Mouse (Mus musculus) ovary, postnatal 36 days (tissue): ENCODE measurements around the gene 4930438A08Rik.
A peak's percentile ranks its signal among the peaks of the same experiment; 100 is the strongest.
"Not testable (repeated sequence)": the region's sequence is repeated elsewhere in the genome, so short reads cannot be mapped to it uniquely, and the experiment has no call there.

Source experiments
- DNase-seq: peaks from one replicate; pipeline ENCODE4 v3.0.0; 2022; ENCODE audit warnings: low spot score, mixed read lengths

The 4930438A08Rik gene

DNA sequence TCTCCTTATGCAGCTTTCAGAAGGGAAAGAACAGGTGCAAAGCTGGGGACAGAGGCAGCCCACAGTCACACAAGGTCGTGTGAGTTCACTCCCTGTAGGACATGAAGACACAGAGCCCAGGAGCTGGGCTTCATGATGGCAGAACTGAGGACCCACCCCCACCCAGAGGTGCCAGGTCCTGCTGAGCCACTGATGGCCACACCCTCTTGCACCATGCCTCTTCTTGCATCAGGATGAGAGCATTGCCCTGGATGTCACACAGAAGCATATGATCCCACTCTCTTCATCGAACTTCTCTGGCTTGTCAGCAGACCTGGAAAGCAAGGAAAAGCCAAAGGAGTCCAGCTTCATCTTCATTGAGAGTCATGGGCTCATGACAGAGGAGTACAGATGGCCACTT is at the start of gene 4930438A08Rik:
TSS of gene 4930438A08Rik (plus strand) at position 228 of the 400 bp plus-strand sequence.
- DNase-seq: no peak

DNA sequence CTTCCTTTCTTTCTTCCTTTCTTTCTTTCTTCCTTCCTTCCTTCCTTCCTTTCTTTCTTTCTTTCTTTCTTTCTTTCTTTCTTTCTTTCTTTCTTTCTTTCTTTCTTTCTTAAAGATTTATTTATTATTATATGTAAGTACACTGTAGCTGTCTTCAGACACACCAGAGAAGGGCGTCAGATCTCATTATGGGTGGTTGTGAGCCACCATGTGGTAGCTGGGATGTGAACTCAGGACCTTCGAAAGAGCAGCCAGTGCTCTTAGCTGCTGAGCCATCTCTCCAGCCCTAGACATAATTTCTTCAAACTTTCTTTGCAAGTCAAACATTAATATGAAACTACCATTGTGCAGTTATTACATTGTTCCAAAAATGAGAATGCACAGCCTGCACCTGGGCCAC is 49.7 kb upstream of the 4930438A08Rik start:
- not testable (repeated sequence) for DNase-seq

- DNase-seq: peak; percentile 67
Measured at GRCm38 (mm10) chr11:58225655-58226054, 48.9 kb upstream of the 4930438A08Rik start.

DNA sequence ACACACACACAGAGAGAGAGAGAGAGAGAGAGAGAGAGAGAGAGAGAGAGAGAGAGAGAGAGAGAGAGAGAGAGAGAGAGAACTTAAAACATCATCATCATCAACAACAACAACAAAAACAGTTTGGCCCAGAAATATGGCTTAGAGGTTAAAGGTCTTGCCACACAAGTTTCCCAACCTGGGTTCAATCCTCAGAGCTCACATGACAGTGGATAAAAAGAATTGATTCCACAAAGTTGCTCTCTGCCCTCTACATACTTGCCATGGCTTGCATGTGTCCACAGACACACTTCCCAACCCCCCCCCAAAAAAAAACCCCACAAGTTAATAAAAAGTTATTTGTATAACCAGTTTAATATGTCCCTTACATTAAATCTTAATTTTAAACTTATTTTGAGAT is 48.2 kb upstream of the 4930438A08Rik start:
- DNase-seq: no peak

GRCm38 (mm10) chr11:58228021-58228420 is 46.6 kb upstream of the 4930438A08Rik start:
- DNase-seq: not testable (repeated sequence)

DNA sequence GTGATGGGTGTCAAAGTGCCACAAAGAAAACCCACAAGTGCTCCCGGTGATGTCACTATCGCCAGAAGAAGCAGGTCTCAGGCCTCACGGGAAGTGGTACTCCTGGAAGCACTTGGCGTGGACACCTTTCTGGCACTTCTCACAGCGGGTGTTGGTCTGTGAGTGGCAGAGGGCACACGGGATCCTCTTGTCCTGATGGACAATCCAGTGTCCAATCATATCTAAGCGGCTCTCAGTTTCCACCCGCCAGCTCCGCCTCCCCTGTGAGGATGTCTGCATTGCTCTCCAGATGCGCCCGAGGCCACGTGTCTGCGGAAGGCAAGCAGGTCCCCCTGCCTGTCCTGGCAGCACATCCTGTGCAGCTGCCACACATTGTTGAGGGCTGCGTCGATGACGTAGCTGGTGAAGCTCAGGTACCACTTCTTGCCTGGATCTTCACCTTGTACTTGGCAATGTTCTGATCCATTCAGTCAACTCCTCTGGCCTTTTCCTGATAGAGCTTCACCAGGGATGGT is 44.1 kb upstream of the 4930438A08Rik start:
- no peak for DNase-seq

- DNase-seq: no peak
Measured at GRCm38 (mm10) chr11:58231156-58231555, 43.4 kb upstream of the 4930438A08Rik start.

DNA sequence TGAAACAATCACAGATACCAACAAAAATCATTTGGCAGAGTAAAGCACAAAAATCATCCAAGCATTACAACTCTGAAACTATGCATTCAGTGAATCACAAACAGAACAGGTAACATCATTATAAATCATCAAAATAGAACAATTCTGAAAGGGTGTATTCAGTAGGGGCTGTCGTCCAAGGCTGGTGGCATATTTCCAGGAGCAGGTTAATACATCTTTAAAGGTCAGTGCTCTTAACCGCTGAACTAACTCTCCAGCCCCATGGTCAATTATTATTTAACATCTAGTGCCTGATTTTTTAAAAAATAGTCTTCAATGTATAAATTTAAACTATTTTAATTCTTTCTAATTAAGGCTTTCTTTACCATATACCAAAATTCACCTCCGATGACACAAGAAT is 40.0 kb upstream of the 4930438A08Rik start:
- DNase-seq: not testable (repeated sequence)

GRCm38 (mm10) chr11:58235152-58235551 is 39.4 kb upstream of the 4930438A08Rik start:
- DNase-seq: peak; percentile 16

- DNase-seq: peak; percentile 58
Measured at GRCm38 (mm10) chr11:58238840-58239791, 35.5 kb upstream of the 4930438A08Rik start.

- no peak for DNase-seq
Measured at GRCm38 (mm10) chr11:58247294-58247693, 27.3 kb upstream of the 4930438A08Rik start.

DNA sequence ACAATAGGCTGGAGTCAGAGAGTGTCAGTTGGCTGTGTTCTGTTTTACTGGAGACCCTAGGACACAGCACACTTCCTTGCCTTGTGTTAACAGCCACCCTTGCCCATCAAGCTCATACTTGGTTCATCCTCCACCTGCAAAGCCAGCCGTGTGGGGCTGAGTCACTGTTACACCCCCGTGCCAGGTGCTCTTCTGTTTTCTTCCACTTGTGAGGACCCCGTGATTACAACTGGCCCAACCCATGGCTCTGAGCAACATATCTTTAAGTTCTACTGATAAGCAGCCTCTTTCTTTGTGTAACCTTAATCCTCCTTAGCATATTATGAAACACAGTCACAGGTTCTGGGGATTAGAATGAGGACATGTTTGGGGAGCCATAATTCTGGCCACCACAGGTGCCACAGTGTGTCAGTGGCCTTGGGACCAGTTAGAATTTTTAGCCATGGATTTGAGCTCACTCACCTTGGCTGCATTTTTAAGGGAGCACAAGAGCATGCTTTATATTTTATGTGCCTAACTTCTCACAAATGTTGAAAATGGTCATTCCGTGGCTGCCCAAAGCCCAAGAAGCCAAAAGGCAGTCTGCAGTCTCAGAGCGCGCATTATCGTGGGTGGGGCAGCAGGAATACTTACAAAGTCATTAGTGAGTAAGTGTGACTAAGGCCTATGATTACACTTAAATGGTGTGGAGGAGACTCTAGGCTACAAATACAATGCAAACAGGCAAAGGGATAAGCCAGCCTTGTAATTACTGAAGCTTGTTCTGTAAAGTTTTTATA is 25.2 kb upstream of the 4930438A08Rik start:
- no peak for DNase-seq

- no peak for DNase-seq
Measured at GRCm38 (mm10) chr11:58250550-58250949, 24.0 kb upstream of the 4930438A08Rik start.

DNA sequence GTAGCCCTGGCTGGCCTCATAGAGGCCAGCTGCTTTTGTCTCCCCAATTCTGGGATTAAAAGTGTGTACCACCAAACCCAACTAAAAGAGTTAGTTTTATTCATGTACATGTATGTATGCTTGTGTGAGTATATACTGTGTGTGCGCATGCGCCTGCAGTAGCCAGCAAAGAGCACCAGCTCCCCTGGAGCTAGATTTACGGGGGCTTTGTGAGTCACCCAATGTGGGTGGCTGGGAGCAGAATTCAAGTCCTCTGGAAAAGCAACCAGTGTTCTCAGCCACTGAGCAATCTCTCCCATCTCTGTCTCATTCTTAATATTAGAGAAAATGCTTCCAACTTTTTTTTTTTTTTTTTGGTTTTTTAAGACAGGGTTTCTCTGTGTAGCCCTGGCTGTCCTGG is 20.2 kb upstream of the 4930438A08Rik start:
- no peak for DNase-seq

DNA sequence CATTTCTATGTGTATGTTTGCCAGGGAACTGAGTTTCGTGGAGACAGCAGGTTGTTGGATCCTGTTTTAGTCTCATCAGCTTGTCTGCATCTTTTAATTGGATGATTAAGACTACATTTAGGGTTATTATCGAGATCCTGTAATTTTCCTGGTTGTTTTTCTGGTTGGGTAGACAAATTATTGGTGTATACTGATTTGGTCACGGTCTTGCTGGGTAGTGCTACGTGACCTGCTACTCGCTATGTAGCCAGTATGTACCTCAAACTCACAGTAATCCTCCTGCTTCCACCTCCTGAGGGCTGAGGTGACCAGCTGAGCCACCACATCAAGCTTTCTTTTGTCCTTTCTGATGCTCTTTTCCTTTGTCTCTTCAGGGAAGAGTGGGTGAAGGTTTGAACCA is 16.8 kb upstream of the 4930438A08Rik start:
- DNase-seq: no peak

DNA sequence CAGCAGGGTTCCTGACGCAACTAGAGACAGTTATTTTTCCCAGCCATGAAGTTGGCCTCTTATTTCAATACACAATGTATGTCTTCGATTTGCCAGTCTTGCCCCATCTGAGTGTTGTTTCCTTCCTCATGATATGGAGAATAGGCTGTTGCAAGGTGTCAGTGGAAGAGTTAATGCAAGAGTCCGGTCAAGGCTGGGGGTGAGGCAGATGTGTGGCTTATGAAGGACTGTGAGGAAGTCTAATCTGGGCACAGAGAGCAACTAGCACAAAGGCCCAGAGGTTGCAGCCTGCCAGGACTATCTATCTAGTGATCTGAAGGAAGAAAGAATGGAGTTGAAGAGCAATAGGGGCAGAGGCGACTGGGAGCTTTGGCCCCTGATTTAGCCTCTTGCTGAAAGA is 14.4 kb upstream of the 4930438A08Rik start:
- DNase-seq: no peak

DNA sequence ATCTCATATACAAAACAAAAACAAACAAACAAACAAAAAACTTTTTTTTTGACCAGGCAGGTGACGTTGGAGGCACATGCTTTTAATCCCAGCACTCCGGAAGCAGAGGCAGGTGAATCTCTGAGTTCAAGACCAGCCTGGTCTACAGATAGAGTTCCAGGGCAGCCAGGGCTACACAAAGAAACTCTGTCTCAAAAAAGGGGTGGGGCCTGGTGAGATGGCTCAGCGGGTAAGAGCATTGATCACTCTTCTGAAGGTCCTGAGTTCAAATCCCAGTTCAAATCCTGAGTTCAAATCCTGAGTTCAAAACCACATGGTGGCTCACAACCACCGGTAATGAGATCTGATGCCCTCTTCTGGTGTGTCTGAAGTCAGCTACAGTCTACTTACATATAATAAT is 12.8 kb upstream of the 4930438A08Rik start:
- no peak for DNase-seq

GRCm38 (mm10) chr11:58262336-58262735 is 12.3 kb upstream of the 4930438A08Rik start:
- no peak for DNase-seq

DNA sequence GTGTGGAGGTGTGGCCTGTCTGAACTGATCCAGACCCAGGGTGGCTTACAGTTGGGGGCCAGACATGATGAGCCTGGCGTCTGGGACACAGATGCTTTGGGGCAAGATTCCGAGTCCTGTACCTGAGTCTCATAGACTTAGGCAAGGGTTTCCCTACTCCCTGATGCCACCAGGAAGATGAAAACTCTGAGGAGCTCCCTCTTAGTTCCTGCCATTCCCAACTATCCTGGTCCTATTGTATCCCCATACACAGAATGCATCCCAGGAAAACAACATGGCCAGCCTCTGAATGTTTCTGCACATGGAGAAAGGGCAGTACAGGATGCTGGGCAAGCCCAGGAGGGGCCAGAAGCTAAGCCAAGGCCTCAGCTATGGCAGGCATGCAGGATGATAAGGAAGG is 11.1 kb upstream of the 4930438A08Rik start:
- no peak for DNase-seq

- DNase-seq: no peak
Measured at GRCm38 (mm10) chr11:58264546-58264945, 10.1 kb upstream of the 4930438A08Rik start.

GRCm38 (mm10) chr11:58268285-58268684 is 6.3 kb upstream of the 4930438A08Rik start:
- no peak for DNase-seq

- no peak for DNase-seq
Measured at GRCm38 (mm10) chr11:58275756-58276155, 1.2 kb downstream of the 4930438A08Rik start.
